Mouse (Mus musculus): ENCODE data around the gene Bend4. TPM values are rescaled to one million over a fixed set of nuclear protein-coding genes. Genes with fewer than 3 reads are reported as not detected.

The Bend4 gene
- polyA plus RNA-seq, 1 experiment from 2014 or later, result 8.7 TPM

GRCm38 (mm10) chr5:67400608-67401480 is 27.3 kb downstream of the Bend4 start:
- no peaks in the 10 kb centered on the region for H3K36me3 ChIP-seq (ENCODE audit: control insufficient read depth, insufficient read depth)
- 23% methylated on average over 12 of the region's 12 CpGs for WGBS
- H3K9ac ChIP-seq (replicated peaks; ENCODE audit: low read depth, low read length), result no peak overlapping the region
- peaks cover 10% of the 10 kb centered on the region for H3K4me1 ChIP-seq (replicated peaks; ENCODE audit: control insufficient read depth, insufficient read depth, low read length)
- no peaks in the 10 kb centered on the region for H3K9me3 ChIP-seq (ENCODE audit: control insufficient read depth, low read length)
- 0 out of 2 replicates have a peak, but pooled peaks have one; percentile 45 for ATAC-seq
- H3K27ac ChIP-seq (ENCODE audit: low read length), result no peak overlapping the region
- H3K4me2 ChIP-seq (ENCODE audit: low read length), result peak overlapping the region; percentile 42
- 0 out of 2 replicates have a peak, but pooled peaks cover 3% of the 10 kb centered on the region for H3K27me3 ChIP-seq (replicated peaks; ENCODE audit: control insufficient read depth, insufficient read depth, low read length)
- no peak overlapping the region for H3K4me3 ChIP-seq (replicated peaks; ENCODE audit: low read length)

GRCm38 (mm10) chr5:67399876-67400607 is 28.1 kb downstream of the Bend4 start:
- WGBS, result 38% methylated on average over 28 of the region's 28 CpGs
- H3K36me3 ChIP-seq (ENCODE audit: control insufficient read depth, insufficient read depth), result no peaks in the 10 kb centered on the region
- H3K27me3 ChIP-seq (replicated peaks; ENCODE audit: control insufficient read depth, insufficient read depth, low read length), result 0 out of 2 replicates have a peak, but pooled peaks cover 3% of the 10 kb centered on the region
- H3K4me1 ChIP-seq (replicated peaks; ENCODE audit: control insufficient read depth, insufficient read depth, low read length), result peaks cover 10% of the 10 kb centered on the region
- H3K4me2 ChIP-seq (ENCODE audit: low read length), result peak overlapping the region; percentile 42
- no peaks in the 10 kb centered on the region for H3K9me3 ChIP-seq (ENCODE audit: control insufficient read depth, low read length)
- no peak overlapping the region for H3K9ac ChIP-seq (replicated peaks; ENCODE audit: low read depth, low read length)
- H3K27ac ChIP-seq (ENCODE audit: low read length), result no peak overlapping the region
- H3K4me3 ChIP-seq (replicated peaks; ENCODE audit: low read length), result no peak overlapping the region
- ATAC-seq, result peak; percentile 51; the same call in 1 of the 2 replicates

- Histone ChIP-seq H3K4me1 (replicated peaks; ENCODE audit: control insufficient read depth, insufficient read depth, low read length) (peaks cover 14% of the 10 kb centered on the region), H3K9me3 (ENCODE audit: control insufficient read depth, low read length) (no peaks in the 10 kb centered on the region), H3K4me3 (replicated peaks; ENCODE audit: low read length) (no peak overlapping the region), H3K27ac (ENCODE audit: low read length) (no peak overlapping the region), H3K4me2 (ENCODE audit: low read length) (no peak overlapping the region), H3K27me3 (replicated peaks; ENCODE audit: control insufficient read depth, insufficient read depth, low read length) (0 out of 2 replicates have a peak, but pooled peaks cover 3% of the 10 kb centered on the region), H3K36me3 (ENCODE audit: control insufficient read depth, insufficient read depth) (no peaks in the 10 kb centered on the region), H3K9ac (replicated peaks; ENCODE audit: low read depth, low read length) (no peak overlapping the region)
- no peak for ATAC-seq
- WGBS, result 90% methylated on average over 14 of the region's 14 CpGs
Measured at GRCm38 (mm10) chr5:67397186-67397585, 30.9 kb downstream of the Bend4 start.

GRCm38 (mm10) chr5:67395211-67395851 is 32.8 kb downstream of the Bend4 start:
- no peak for ATAC-seq
- H3K4me3 ChIP-seq (replicated peaks; ENCODE audit: low read length), result no peak overlapping the region
- H3K4me2 ChIP-seq (ENCODE audit: low read length), result no peak overlapping the region
- H3K9ac ChIP-seq (replicated peaks; ENCODE audit: low read depth, low read length), result no peak overlapping the region
- H3K27me3 ChIP-seq (replicated peaks; ENCODE audit: control insufficient read depth, insufficient read depth, low read length), result no peaks in the 10 kb centered on the region
- H3K36me3 ChIP-seq (ENCODE audit: control insufficient read depth, insufficient read depth), result no peaks in the 10 kb centered on the region
- H3K9me3 ChIP-seq (ENCODE audit: control insufficient read depth, low read length), result no peaks in the 10 kb centered on the region
- H3K4me1 ChIP-seq (replicated peaks; ENCODE audit: control insufficient read depth, insufficient read depth, low read length), result peaks cover 8% of the 10 kb centered on the region
- WGBS, result 89% methylated on average over 11 of the region's 11 CpGs
- no peak overlapping the region for H3K27ac ChIP-seq (ENCODE audit: low read length)

GRCm38 (mm10) chr5:67393951-67394350 is 34.2 kb downstream of the Bend4 start:
- no peak overlapping the region for H3K4me2 ChIP-seq (ENCODE audit: low read length)
- H3K27me3 ChIP-seq (replicated peaks; ENCODE audit: control insufficient read depth, insufficient read depth, low read length), result no peaks in the 10 kb centered on the region
- H3K9ac ChIP-seq (replicated peaks; ENCODE audit: low read depth, low read length), result no peak overlapping the region
- no peak overlapping the region for H3K27ac ChIP-seq (ENCODE audit: low read length)
- H3K4me1 ChIP-seq (replicated peaks; ENCODE audit: control insufficient read depth, insufficient read depth, low read length), result peaks cover 3% of the 10 kb centered on the region; the same call in 1 of the 2 replicates
- no peaks in the 10 kb centered on the region for H3K9me3 ChIP-seq (ENCODE audit: control insufficient read depth, low read length)
- H3K4me3 ChIP-seq (replicated peaks; ENCODE audit: low read length), result no peak overlapping the region
- 63% methylated on average over 6 of the region's 6 CpGs for WGBS
- H3K36me3 ChIP-seq (ENCODE audit: control insufficient read depth, insufficient read depth), result no peaks in the 10 kb centered on the region
- ATAC-seq, result peak; percentile 62

GRCm38 (mm10) chr5:67382556-67382955 is 45.6 kb downstream of the Bend4 start:
- H3K9me3 ChIP-seq (ENCODE audit: control insufficient read depth, low read length), result no peaks in the 10 kb centered on the region
- H3K27ac ChIP-seq (ENCODE audit: low read length), result no peak overlapping the region
- H3K9ac ChIP-seq (replicated peaks; ENCODE audit: low read depth, low read length), result no peak overlapping the region
- ATAC-seq, result no peak
- no peaks in the 10 kb centered on the region for H3K27me3 ChIP-seq (replicated peaks; ENCODE audit: control insufficient read depth, insufficient read depth, low read length)
- no peak overlapping the region for H3K4me3 ChIP-seq (replicated peaks; ENCODE audit: low read length)
- WGBS, result 94% methylated on average over 7 of the region's 7 CpGs
- H3K4me2 ChIP-seq (ENCODE audit: low read length), result no peak overlapping the region
- no peaks in the 10 kb centered on the region for H3K4me1 ChIP-seq (replicated peaks; ENCODE audit: control insufficient read depth, insufficient read depth, low read length)
- no peaks in the 10 kb centered on the region for H3K36me3 ChIP-seq (ENCODE audit: control insufficient read depth, insufficient read depth)

- Histone ChIP-seq H3K4me2 (ENCODE audit: low read length) (no peak overlapping the region), H3K9me3 (ENCODE audit: control insufficient read depth, low read length) (no peaks in the 10 kb centered on the region), H3K4me1 (replicated peaks; ENCODE audit: control insufficient read depth, insufficient read depth, low read length) (no peaks in the 10 kb centered on the region), H3K27ac (ENCODE audit: low read length) (no peak overlapping the region), H3K4me3 (replicated peaks; ENCODE audit: low read length) (no peak overlapping the region), H3K27me3 (replicated peaks; ENCODE audit: control insufficient read depth, insufficient read depth, low read length) (no peaks in the 10 kb centered on the region), H3K36me3 (ENCODE audit: control insufficient read depth, insufficient read depth) (no peaks in the 10 kb centered on the region), H3K9ac (replicated peaks; ENCODE audit: low read depth, low read length) (no peak overlapping the region)
- ATAC-seq, result no peak
- WGBS, result 60% methylated on average over 2 of the region's 2 CpGs
Measured at GRCm38 (mm10) chr5:67381690-67382089, 46.4 kb downstream of the Bend4 start.

- Histone ChIP-seq H3K4me2 (ENCODE audit: low read length) (no peak overlapping the region), H3K4me1 (replicated peaks; ENCODE audit: control insufficient read depth, insufficient read depth, low read length) (no peaks in the 10 kb centered on the region), H3K36me3 (ENCODE audit: control insufficient read depth, insufficient read depth) (no peaks in the 10 kb centered on the region), H3K27me3 (replicated peaks; ENCODE audit: control insufficient read depth, insufficient read depth, low read length) (no peaks in the 10 kb centered on the region), H3K9ac (replicated peaks; ENCODE audit: low read depth, low read length) (no peak overlapping the region), H3K27ac (ENCODE audit: low read length) (no peak overlapping the region), H3K4me3 (replicated peaks; ENCODE audit: low read length) (no peak overlapping the region), H3K9me3 (ENCODE audit: control insufficient read depth, low read length) (no peaks in the 10 kb centered on the region)
- WGBS, result 86% methylated on average over 8 of the region's 8 CpGs
- no peak for ATAC-seq
Measured at GRCm38 (mm10) chr5:67377044-67377621, 51.0 kb downstream of the Bend4 start.

GRCm38 (mm10) chr5:67362931-67363330 is 65.2 kb downstream of the Bend4 start:
- Histone ChIP-seq H3K27ac (ENCODE audit: low read length) (no peak overlapping the region), H3K4me3 (replicated peaks; ENCODE audit: low read length) (no peak overlapping the region), H3K9me3 (ENCODE audit: control insufficient read depth, low read length) (no peaks in the 10 kb centered on the region), H3K4me2 (ENCODE audit: low read length) (no peak overlapping the region), H3K36me3 (ENCODE audit: control insufficient read depth, insufficient read depth) (no peaks in the 10 kb centered on the region), H3K27me3 (replicated peaks; ENCODE audit: control insufficient read depth, insufficient read depth, low read length) (no peaks in the 10 kb centered on the region), H3K9ac (replicated peaks; ENCODE audit: low read depth, low read length) (no peak overlapping the region), H3K4me1 (replicated peaks; ENCODE audit: control insufficient read depth, insufficient read depth, low read length) (no peaks in the 10 kb centered on the region)
- ATAC-seq, result no peak
- 91% methylated on average over 2 of the region's 2 CpGs for WGBS
